Mouse (Mus musculus): ENCODE measurements around the gene Bmp5.

DNA sequence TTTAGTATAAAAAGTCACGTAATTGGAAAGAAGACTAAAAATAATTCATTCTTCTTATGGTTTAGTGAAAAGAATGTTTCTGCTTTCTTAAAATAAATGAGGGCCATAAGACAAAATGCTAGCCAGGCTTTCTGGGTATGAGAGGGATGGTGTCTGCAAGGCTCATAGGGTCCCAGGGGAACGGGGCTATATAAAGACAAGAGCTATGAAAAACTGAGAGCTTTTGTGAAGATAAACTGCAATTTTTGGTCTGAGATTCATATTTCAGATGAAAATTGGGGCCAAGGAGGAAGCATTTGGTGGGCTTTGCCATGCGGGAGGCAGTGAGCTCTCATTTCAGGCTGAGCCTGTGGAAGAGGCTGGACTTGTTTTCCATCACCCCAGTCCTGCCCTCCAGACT lies 83.0 kb downstream of the Bmp5 start:
- TF ChIP-seq CTCF (IDR thresholded peaks at IDR 0.05; ENCODE audit: low read depth) (no peak), EP300 (IDR thresholded peaks at IDR 0.05; ENCODE audit: low read depth) (no peak)

Measured in heart, postnatal 0 days (tissue).